Mouse (Mus musculus): ENCODE data around the gene Bmp2k. TPM values are rescaled to one million over a fixed set of nuclear protein-coding genes. Genes with fewer than 3 reads are reported as not detected.
A peak's percentile ranks its signal among the peaks of the same experiment; 100 is the strongest.
"Not testable (repeated sequence)": the region's sequence is repeated elsewhere in the genome, so short reads cannot be mapped to it uniquely, and the experiment has no call there.

Gene Bmp2k
- total RNA-seq, 2 experiments from 2014 or later: 27.2 to 32.6 TPM

GRCm38 (mm10) chr5:96999601-97000000 lies 2.1 kb downstream of the Bmp2k start:
- DNase-seq (ENCODE audit: low spot score in 2 of 2): no peak

GRCm38 (mm10) chr5:97000524-97000923 lies 3.0 kb downstream of the Bmp2k start:
- DNase-seq (ENCODE audit: low spot score in 2 of 2): no peak

GRCm38 (mm10) chr5:97001153-97001552 lies 3.7 kb downstream of the Bmp2k start:
- no peak for DNase-seq (ENCODE audit: low spot score in 2 of 2)

- no peak for DNase-seq (ENCODE audit: low spot score in 2 of 2)
These were observed 4.1 kb downstream of the Bmp2k start for GRCm38 (mm10) chr5:97001571-97001970.

GRCm38 (mm10) chr5:97002336-97002735 lies 4.8 kb downstream of the Bmp2k start:
- no peak for DNase-seq (ENCODE audit: low spot score in 2 of 2)

- no peak for DNase-seq (ENCODE audit: low spot score in 2 of 2)
These were observed 5.4 kb downstream of the Bmp2k start for GRCm38 (mm10) chr5:97002937-97003336.

GRCm38 (mm10) chr5:97004178-97005030 lies 6.9 kb downstream of the Bmp2k start:
- DNase-seq (ENCODE audit: low spot score in 2 of 2): no peak

- no peak for DNase-seq (ENCODE audit: low spot score in 2 of 2)
These were observed 8.4 kb downstream of the Bmp2k start for GRCm38 (mm10) chr5:97005891-97006290.

GRCm38 (mm10) chr5:97006929-97007328 lies 9.4 kb downstream of the Bmp2k start:
- no peak for DNase-seq (ENCODE audit: low spot score in 2 of 2)

GRCm38 (mm10) chr5:97007496-97007895 lies 10.0 kb downstream of the Bmp2k start:
- DNase-seq (ENCODE audit: low spot score in 2 of 2): no peak

- DNase-seq (ENCODE audit: low spot score in 2 of 2): not testable (repeated sequence)
These were observed 11.7 kb downstream of the Bmp2k start for GRCm38 (mm10) chr5:97009140-97009539.

GRCm38 (mm10) chr5:97009601-97010335 lies 12.3 kb downstream of the Bmp2k start:
- DNase-seq (ENCODE audit: low spot score in 2 of 2): no peak

GRCm38 (mm10) chr5:97015781-97016508 lies 18.5 kb downstream of the Bmp2k start:
- DNase-seq (ENCODE audit: low spot score in 2 of 2): no peak

GRCm38 (mm10) chr5:97016842-97017577 lies 19.5 kb downstream of the Bmp2k start:
- DNase-seq (ENCODE audit: low spot score in 2 of 2): no peak

- DNase-seq (ENCODE audit: low spot score in 2 of 2): no peak
These were observed 25.1 kb downstream of the Bmp2k start for GRCm38 (mm10) chr5:97022305-97023278.

- DNase-seq (ENCODE audit: low spot score in 2 of 2): peak in 1 of 2 experiments; percentile 41
These were observed 27.3 kb downstream of the Bmp2k start for GRCm38 (mm10) chr5:97024834-97025233.

- DNase-seq (ENCODE audit: low spot score in 2 of 2): no peak
These were observed 28.2 kb downstream of the Bmp2k start for GRCm38 (mm10) chr5:97025650-97026049.

- DNase-seq (ENCODE audit: low spot score in 2 of 2): no peak
These were observed 30.5 kb downstream of the Bmp2k start for GRCm38 (mm10) chr5:97028004-97028403.

GRCm38 (mm10) chr5:97028840-97029239 lies 31.4 kb downstream of the Bmp2k start:
- not testable (repeated sequence) for DNase-seq (ENCODE audit: low spot score in 2 of 2)

GRCm38 (mm10) chr5:97031771-97032170 lies 34.3 kb downstream of the Bmp2k start:
- DNase-seq (ENCODE audit: low spot score in 2 of 2): no peak
